Mouse (Mus musculus) kidney, adult 2 months (tissue): ENCODE data around the gene Sim2.

ENCODE experiments used
- CTCF ChIP-seq: fragments of 200-500 bp; conservative IDR thresholded peaks from 2 replicates; pipeline ENCODE4 v1.5.1; 2011; ENCODE audit warnings: low read depth, mild to moderate bottlenecking, control low read depth, low read length, moderate library complexity, mixed read lengths; ENCODE audit not compliant: insufficient read depth, insufficient read length
- POLR2A ChIP-seq: fragments of 200-500 bp; IDR thresholded peaks from one replicate; pipeline ENCODE4 v1.6.1; 2011; ENCODE audit warnings: low read depth, low read length, control low read depth

- TF ChIP-seq CTCF: no peak
- no peak for TF ChIP-seq POLR2A
Observed at GRCm38 (mm10) chr16:94117333-94117732, 32.6 kb downstream of the Sim2 start.
